Mouse (Mus musculus): Measurements from ENCODE around the gene Ipo7.
"Not testable (repeated sequence)": the region's sequence is repeated elsewhere in the genome, so short reads cannot be mapped to it uniquely, and the experiment has no call there.

The Ipo7 gene

GRCm38 (mm10) chr7:110018631-110019482 lies 783 bp downstream of the Ipo7 start:
- in situ Hi-C loops (cut with MboI; ENCODE audit: low sequenced_read_pairs) = no loop called here

GRCm38 (mm10) chr7:110023553-110023952 lies 5.5 kb downstream of the Ipo7 start:
- in situ Hi-C loops (cut with MboI; ENCODE audit: low sequenced_read_pairs) = no loop called here

- in situ Hi-C loops (cut with MboI; ENCODE audit: low sequenced_read_pairs) = no loop called here
These were observed 8.5 kb downstream of the Ipo7 start for GRCm38 (mm10) chr7:110026594-110026993.

GRCm38 (mm10) chr7:110028826-110029225 lies 10.8 kb downstream of the Ipo7 start:
- in situ Hi-C loops (cut with MboI; ENCODE audit: low sequenced_read_pairs) = no loop called here

- in situ Hi-C loops (cut with MboI; ENCODE audit: low sequenced_read_pairs) = no loop called here
These were observed 12.3 kb downstream of the Ipo7 start for GRCm38 (mm10) chr7:110030342-110030741.

GRCm38 (mm10) chr7:110057723-110058122 lies 39.6 kb downstream of the Ipo7 start:
- in situ Hi-C loops (cut with MboI; ENCODE audit: low sequenced_read_pairs) = not testable (repeated sequence)

GRCm38 (mm10) chr7:110059092-110059785 lies 41.2 kb downstream of the Ipo7 start:
- in situ Hi-C loops (cut with MboI; ENCODE audit: low sequenced_read_pairs) = no loop called here

- in situ Hi-C loops (cut with MboI; ENCODE audit: low sequenced_read_pairs) = no loop called here
These were observed 42.1 kb downstream of the Ipo7 start for GRCm38 (mm10) chr7:110060106-110060668.

- in situ Hi-C loops (cut with MboI; ENCODE audit: low sequenced_read_pairs) = no loop called here
These were observed 42.7 kb downstream of the Ipo7 start for GRCm38 (mm10) chr7:110060669-110061198.

- in situ Hi-C loops (cut with MboI; ENCODE audit: low sequenced_read_pairs) = no loop called here
These were observed 43.2 kb downstream of the Ipo7 start, which contains the start of gene Zfp143 for GRCm38 (mm10) chr7:110061199-110061751. Gene Zfp143, plus strand, starts transcription at chr7:110061217.

- in situ Hi-C loops (cut with MboI; ENCODE audit: low sequenced_read_pairs) = no loop called here
These were observed 43.7 kb downstream of the Ipo7 start for GRCm38 (mm10) chr7:110061752-110062273.

- in situ Hi-C loops (cut with MboI; ENCODE audit: low sequenced_read_pairs) = no loop called here
These were observed 45.7 kb downstream of the Ipo7 start for GRCm38 (mm10) chr7:110063731-110064130.

GRCm38 (mm10) chr7:110069070-110069469 lies 51.0 kb downstream of the Ipo7 start:
- in situ Hi-C loops (cut with MboI; ENCODE audit: low sequenced_read_pairs) = no loop called here

GRCm38 (mm10) chr7:110078168-110078567 lies 60.1 kb downstream of the Ipo7 start:
- in situ Hi-C loops (cut with MboI; ENCODE audit: low sequenced_read_pairs) = no loop called here

GRCm38 (mm10) chr7:110083386-110084165 lies 65.5 kb downstream of the Ipo7 start:
- in situ Hi-C loops (cut with MboI; ENCODE audit: low sequenced_read_pairs) = no loop called here

GRCm38 (mm10) chr7:110085217-110085616 lies 67.1 kb downstream of the Ipo7 start:
- in situ Hi-C loops (cut with MboI; ENCODE audit: low sequenced_read_pairs) = no loop called here

- in situ Hi-C loops (cut with MboI; ENCODE audit: low sequenced_read_pairs) = no loop called here
These were observed 69.8 kb downstream of the Ipo7 start for GRCm38 (mm10) chr7:110087914-110088313.

- in situ Hi-C loops (cut with MboI; ENCODE audit: low sequenced_read_pairs) = no loop called here
These were observed 73.6 kb downstream of the Ipo7 start for GRCm38 (mm10) chr7:110091670-110092069.

GRCm38 (mm10) chr7:110096332-110096731 lies 78.3 kb downstream of the Ipo7 start:
- in situ Hi-C loops (cut with MboI; ENCODE audit: low sequenced_read_pairs) = no loop called here

Data from CH12F3 (cell line).